Mouse (Mus musculus) erythroblast, embryonic 14.5 days (primary cell): Measurements from ENCODE around the gene Tmem145. TPM values are rescaled to one million over a fixed set of nuclear protein-coding genes. Genes with fewer than 3 reads are reported as not detected.

ENCODE experiments used
- H3K27me3 ChIP-seq: 2 replicates; pipeline ENCODE4 v1.6.1; 2012; ENCODE audit warnings: inconsistent platforms; ENCODE audit not compliant: control insufficient read depth
- H3K36me3 ChIP-seq: 2 replicates; pipeline ENCODE4 v1.6.1; 2012; ENCODE audit warnings: mild to moderate bottlenecking, inconsistent platforms; ENCODE audit not compliant: control insufficient read depth
- H3K4me1 ChIP-seq: 2 replicates; pipeline ENCODE4 v1.6.1; 2012; ENCODE audit warnings: inconsistent platforms; ENCODE audit not compliant: control insufficient read depth
- H3K4me3 ChIP-seq: replicated peaks from 2 replicates; pipeline ENCODE3; 2012; ENCODE audit warnings: moderate library complexity, mild to moderate bottlenecking, inconsistent platforms
- H3K9me3 ChIP-seq: 2 replicates; pipeline ENCODE4 v1.6.1; 2012; ENCODE audit warnings: low read length, inconsistent platforms, mixed read lengths; ENCODE audit not compliant: control insufficient read depth
- GATA1 ChIP-seq: IDR thresholded peaks from 2 replicates; pipeline ENCODE4 v1.6.1; 2012; ENCODE audit warnings: low read length, inconsistent platforms, mixed read lengths
- TAL1 ChIP-seq: IDR thresholded peaks from 3 replicates; pipeline ENCODE4 v1.6.1; 2012; ENCODE audit warnings: low read length, inconsistent platforms, mixed read lengths
- polyA plus RNA-seq: library from polyadenylated mRNA; stranded (reverse); fragments of >175 nt; gene quantifications from 2 replicates; pipeline ENCODE4 v1.2.3, GENCODE M21; 2012

The Tmem145 gene
- polyA plus RNA-seq, 1 experiment = not detected

DNA sequence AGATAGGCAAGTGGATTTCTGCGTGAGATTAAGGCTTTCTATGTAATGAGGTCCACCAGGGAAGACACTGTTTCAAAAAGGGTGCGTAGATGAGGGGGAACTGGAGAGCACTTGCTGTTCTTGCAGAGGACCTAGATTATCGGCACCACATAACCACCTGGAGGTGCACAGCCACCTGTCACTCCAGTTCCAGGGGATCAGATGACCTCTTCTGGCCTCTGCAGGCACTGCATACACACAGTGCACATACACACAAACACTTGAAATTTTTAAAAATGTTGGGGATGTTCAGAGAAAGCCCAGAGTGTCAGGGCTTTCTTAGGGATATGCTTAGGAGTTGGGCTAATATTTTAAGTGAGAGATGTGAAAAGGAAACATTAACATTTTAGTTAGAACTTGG lies 16.0 kb upstream of the Tmem145 start:
- Histone ChIP-seq H3K4me3 (no peak overlapping the region), H3K27me3 (no peaks in the 10 kb centered on the region), H3K4me1 (peaks cover 20% of the 10 kb centered on the region), H3K36me3 (peaks cover 97% of the 10 kb centered on the region), H3K9me3 (peaks cover 10% of the 10 kb centered on the region)
- TF ChIP-seq TAL1 (no peak), GATA1 (no peak)

DNA sequence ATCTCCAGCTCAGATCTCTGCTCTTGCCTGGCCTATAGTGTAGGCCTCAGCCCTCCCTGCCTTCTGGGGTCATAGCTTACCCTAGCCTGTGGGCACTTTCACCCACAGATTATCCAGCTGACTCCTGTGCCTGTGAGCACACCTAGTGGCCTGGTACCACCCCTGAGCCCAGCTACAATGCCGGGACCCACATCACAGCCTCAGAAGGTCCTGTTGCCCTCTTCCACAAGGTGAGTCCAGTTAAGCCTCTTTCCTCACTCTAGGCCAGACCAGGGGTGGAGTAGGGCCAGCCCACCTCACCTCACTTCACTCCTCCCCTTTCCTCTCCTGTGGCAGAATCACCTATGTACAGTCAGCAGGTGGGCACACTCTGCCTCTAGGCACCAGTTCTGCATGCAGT lies 15.4 kb upstream of the Tmem145 start:
- TF ChIP-seq GATA1 (no peak; the same call in 1 of the 2 replicates), TAL1 (no peak)
- peaks cover 95% of the 10 kb centered on the region for H3K36me3 ChIP-seq
- H3K9me3 ChIP-seq = peaks cover 10% of the 10 kb centered on the region
- peaks cover 15% of the 10 kb centered on the region for H3K4me1 ChIP-seq
- no peaks in the 10 kb centered on the region for H3K27me3 ChIP-seq
- H3K4me3 ChIP-seq = no peak overlapping the region

- H3K9me3 ChIP-seq = peaks cover 10% of the 10 kb centered on the region
- no peak overlapping the region for H3K4me3 ChIP-seq
- no peaks in the 10 kb centered on the region for H3K27me3 ChIP-seq
- peaks cover 11% of the 10 kb centered on the region for H3K4me1 ChIP-seq
- H3K36me3 ChIP-seq = peaks cover 90% of the 10 kb centered on the region
- TF ChIP-seq GATA1 (no peak), TAL1 (no peak)
These were observed 15.0 kb upstream of the Tmem145 start for GRCm38 (mm10) chr7:25290911-25291310.

DNA sequence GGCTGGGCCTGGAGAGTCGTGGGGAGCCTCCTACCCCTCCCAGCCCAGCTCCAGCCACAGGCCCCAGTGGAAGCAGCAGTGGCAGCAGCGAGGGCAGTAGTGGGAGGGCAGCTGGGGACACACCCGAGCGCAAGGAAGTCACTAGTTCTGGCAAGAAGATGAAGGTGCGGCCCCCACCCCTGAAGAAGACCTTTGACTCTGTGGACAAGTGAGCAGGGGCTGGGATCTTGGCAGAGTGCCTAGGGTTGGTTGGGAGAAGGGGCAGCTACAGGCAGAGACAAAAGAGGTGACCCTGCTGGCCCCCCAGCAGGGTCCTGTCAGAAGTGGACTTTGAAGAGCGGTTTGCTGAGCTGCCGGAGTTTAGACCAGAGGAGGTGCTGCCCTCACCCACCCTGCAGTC lies 13.8 kb upstream of the Tmem145 start:
- Histone ChIP-seq H3K36me3 (peaks cover 78% of the 10 kb centered on the region), H3K4me1 (peaks cover 20% of the 10 kb centered on the region), H3K4me3 (no peak overlapping the region), H3K27me3 (no peaks in the 10 kb centered on the region), H3K9me3 (peaks cover 10% of the 10 kb centered on the region)
- TF ChIP-seq GATA1 = no peak
- TF ChIP-seq TAL1 = no peak

DNA sequence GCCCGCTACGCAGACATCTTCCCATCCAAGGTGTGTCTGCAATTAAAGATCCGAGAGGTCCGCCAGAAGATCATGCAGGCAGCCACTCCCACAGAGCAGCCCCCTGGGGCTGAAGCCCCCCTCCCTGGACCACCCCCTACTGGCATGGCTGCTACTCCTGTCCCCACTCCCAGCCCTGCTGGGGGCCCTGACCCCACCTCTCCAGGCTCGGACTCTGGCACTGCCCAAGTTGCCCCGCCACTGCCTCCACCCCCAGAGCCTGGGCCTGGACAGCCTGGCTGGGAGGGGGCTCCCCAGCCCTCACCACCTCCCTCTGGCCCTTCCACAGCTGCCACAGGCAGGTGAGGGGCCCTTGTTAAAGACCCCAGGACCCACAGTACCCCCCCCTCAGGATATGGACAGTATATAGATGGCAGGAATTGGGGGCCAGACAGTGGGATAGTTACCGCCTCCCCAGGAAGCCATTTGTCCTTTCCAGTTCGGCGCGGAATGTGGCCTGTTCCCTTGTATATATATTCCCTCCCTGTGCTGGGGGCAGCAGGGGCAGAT lies 12.6 kb upstream of the Tmem145 start:
- no peaks in the 10 kb centered on the region for H3K27me3 ChIP-seq
- TF ChIP-seq GATA1 = no peak
- no peak for TF ChIP-seq TAL1
- peaks cover 10% of the 10 kb centered on the region for H3K9me3 ChIP-seq
- peaks cover 31% of the 10 kb centered on the region for H3K4me1 ChIP-seq
- H3K36me3 ChIP-seq = peaks cover 67% of the 10 kb centered on the region
- H3K4me3 ChIP-seq = no peak overlapping the region

- TF ChIP-seq TAL1 = no peak
- no peak for TF ChIP-seq GATA1
- H3K36me3 ChIP-seq = peaks cover 55% of the 10 kb centered on the region
- H3K4me3 ChIP-seq = no peak overlapping the region
- peaks cover 29% of the 10 kb centered on the region for H3K4me1 ChIP-seq
- H3K27me3 ChIP-seq = no peaks in the 10 kb centered on the region
- peaks cover 4% of the 10 kb centered on the region; the same call in 1 of the 2 replicates for H3K9me3 ChIP-seq
These were observed 11.4 kb upstream of the Tmem145 start for GRCm38 (mm10) chr7:25294495-25294894.

DNA sequence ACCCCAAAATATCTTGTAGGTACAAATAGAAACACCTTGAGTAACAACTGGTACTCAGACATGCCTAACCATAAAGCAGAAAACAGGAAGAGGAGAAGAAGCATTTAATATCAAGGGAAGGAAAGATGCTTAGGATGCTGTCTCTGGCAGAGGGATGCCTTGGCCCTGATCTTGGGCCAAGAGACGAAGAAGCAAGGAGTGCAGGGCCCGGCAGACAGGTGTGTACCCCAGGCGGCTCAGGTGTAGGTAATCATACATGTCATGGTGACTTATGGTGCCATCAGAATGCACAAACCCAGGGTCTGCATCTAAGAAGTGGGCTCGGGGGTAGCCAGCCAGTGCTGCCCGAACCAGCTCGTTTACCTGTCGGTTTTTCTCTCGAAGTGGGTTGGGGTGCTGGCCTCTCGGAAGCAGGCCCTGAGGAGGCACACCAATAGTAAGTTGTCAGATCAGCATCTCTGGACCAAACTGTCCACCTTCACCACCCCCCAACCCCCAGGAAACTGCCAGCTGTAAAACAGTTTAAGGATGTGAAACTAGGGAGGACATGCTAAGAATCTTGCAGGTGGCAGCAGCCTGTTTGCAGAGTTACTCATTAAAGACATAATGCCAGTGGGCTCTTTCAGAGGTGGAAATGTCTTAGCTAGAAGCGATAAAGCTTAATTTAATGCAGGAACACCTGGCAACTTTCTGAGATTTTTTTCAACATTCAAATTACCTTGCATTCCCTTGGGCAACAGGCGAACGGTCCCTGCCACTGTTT lies 10.8 kb upstream of the Tmem145 start:
- Histone ChIP-seq H3K9me3 (no peaks in the 10 kb centered on the region), H3K4me3 (no peak overlapping the region), H3K4me1 (peaks cover 29% of the 10 kb centered on the region), H3K36me3 (peaks cover 48% of the 10 kb centered on the region), H3K27me3 (no peaks in the 10 kb centered on the region)
- TF ChIP-seq TAL1 = no peak
- no peak for TF ChIP-seq GATA1

GRCm38 (mm10) chr7:25296945-25297453 lies 8.9 kb upstream of the Tmem145 start:
- H3K4me1 ChIP-seq = peaks cover 25% of the 10 kb centered on the region
- no peaks in the 10 kb centered on the region for H3K9me3 ChIP-seq
- H3K4me3 ChIP-seq = peak overlapping the region; percentile 75
- TF ChIP-seq TAL1 = no peak
- no peak for TF ChIP-seq GATA1
- peaks cover 4% of the 10 kb centered on the region for H3K27me3 ChIP-seq
- peaks cover 30% of the 10 kb centered on the region for H3K36me3 ChIP-seq
